Mouse (Mus musculus): ENCODE measurements around the gene 1700001C19Rik. TPM values are rescaled to one million over a fixed set of nuclear protein-coding genes. Genes with fewer than 3 reads are reported as not detected.

1700001C19Rik gene
- total and polyA plus RNA-seq, 3 experiments = not detected

GRCm38 (mm10) chr17:47371451-47371850 is 65.7 kb downstream of the 1700001C19Rik start (continued):
- no peak for TF ChIP-seq ETS1 (conservative IDR thresholded peaks at IDR 0.05; ENCODE audit: low read depth, low read length)
- TF ChIP-seq GABPA (IDR thresholded peaks at IDR 0.05; ENCODE audit: insufficient replicate concordance, low read depth, low read length) = no peak
- no peak for TF ChIP-seq MEF2A (IDR thresholded peaks at IDR 0.05; ENCODE audit: borderline replicate concordance, low read depth, low read length)

DNA sequence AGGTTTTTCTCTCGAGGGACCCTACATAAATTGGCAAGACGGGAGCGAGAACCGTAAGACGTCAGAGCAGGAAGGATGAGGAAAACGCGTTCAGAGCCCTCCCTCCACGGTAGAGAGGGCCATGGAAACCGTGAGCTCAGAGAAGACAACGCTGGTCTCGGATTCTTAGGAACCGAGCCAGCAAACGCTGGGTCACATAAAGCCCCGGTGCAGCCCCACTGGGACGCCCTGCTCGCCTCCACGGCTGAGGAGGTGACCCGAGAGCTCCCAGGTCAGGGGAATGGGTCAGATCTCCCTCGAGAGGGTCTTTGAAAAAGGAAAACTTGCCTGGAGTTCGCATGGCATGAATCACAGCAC is 68.1 kb downstream of the 1700001C19Rik start:
- H3K4me1 ChIP-seq (ENCODE audit: control insufficient read depth in 1 of 2, insufficient read depth in 2 of 2) = peaks cover 4 to 23% of the 10 kb centered on the region in 2 experiments; a peak in 3 of 4 replicates
- peak overlapping the region; percentile 15; the same call in 1 of the 2 replicates for H3K27ac ChIP-seq (ENCODE audit: insufficient read depth, low read depth)
- peak overlapping the region; percentile 70 for H3K9ac ChIP-seq (ENCODE audit: insufficient read depth, low read depth)
- dilution Hi-C loops (cut with MboI; ENCODE audit: extremely low pct_ligation_motif_present, extremely low pct_unique_long_range_greater_than_20kb, low sequenced_read_pairs) = no loop called here
- TF ChIP-seq POLR2A (IDR thresholded peaks at IDR 0.05; ENCODE audit: low read depth, low read length) (no peak), SIN3A (IDR thresholded peaks at IDR 0.05; ENCODE audit: low read length) (no peak), MAX (IDR thresholded peaks at IDR 0.05; ENCODE audit: low read length) (0 out of 2 replicates have a peak, but pooled peaks have one; percentile 51), PAX5 (IDR thresholded peaks at IDR 0.05; ENCODE audit: low read length) (no peak), USF2 (conservative IDR thresholded peaks at IDR 0.05; ENCODE audit: low read depth, low read length) (no peak), ZKSCAN1 (IDR thresholded peaks at IDR 0.05; ENCODE audit: borderline replicate concordance, low read depth, low read length) (no peak)
- peaks cover 12% of the 10 kb centered on the region for H3K79me2 ChIP-seq (replicated peaks; ENCODE audit: control insufficient read depth, extremely low read depth, insufficient read depth, poor library complexity, severe bottlenecking)
- H3K27me3 ChIP-seq (replicated peaks) = no peaks in the 10 kb centered on the region
- in situ Hi-C loops (cut with MboI; ENCODE audit: low pct_ligation_motif_present, low pct_unique_long_range_greater_than_20kb, low sequenced_read_pairs) = no loop called here
- peak overlapping the region; percentile 80 to 96 (median 87) for H3K4me3 ChIP-seq (replicated peaks in 1 of 3; ENCODE audit: low read depth in 2 of 3, low read length in 2 of 3, poor library complexity in 1 of 3)
- peak overlapping the region; percentile 47 for H3K4me2 ChIP-seq (ENCODE audit: insufficient read depth, low read depth, poor library complexity, severe bottlenecking)
- peak; percentile 62 for DNase-seq (ENCODE audit: extremely low read depth)
- H3K36me3 ChIP-seq (replicated peaks in 1 of 2; ENCODE audit: control insufficient read depth in 1 of 2, insufficient read depth in 1 of 2, low read length in 1 of 2) = peaks cover 18 to 30% of the 10 kb centered on the region in 2 experiments
- H3K9me3 ChIP-seq (replicated peaks; ENCODE audit: low read length) = no peaks in the 10 kb centered on the region

DNA sequence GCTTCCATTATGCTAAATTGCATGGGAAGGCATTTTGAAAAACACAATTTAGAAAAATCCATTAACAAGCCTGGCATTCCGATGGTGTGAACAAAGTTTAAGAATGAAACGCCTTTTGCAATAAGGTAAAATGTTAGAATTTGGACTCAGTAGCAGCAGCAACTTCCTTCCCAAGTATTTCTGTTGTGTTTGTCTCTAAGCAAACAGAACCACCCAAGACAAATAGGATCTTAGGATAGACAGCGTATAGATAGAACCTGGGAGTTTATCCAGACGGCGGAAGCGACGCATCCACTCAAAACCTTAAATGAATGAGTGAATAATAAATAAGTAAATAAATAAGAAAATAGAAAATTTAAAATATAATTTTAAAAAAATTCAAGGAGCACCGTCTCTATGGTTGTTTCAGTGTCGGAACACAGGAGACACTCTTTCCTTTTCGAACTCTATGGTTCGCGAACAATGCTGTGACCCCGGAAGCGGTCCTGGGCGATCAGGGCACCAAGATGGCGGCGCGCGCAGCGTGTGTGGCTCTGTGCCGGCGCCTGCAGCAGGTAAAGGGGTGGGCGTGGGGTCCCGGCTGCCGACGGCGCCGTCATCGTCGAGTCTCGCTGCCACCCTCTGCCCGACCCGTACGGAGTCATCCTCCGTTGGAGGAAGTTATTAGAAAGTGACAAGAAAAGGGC is 68.6 kb downstream of the 1700001C19Rik start, which contains the start of gene Mrps10:
Gene Mrps10 (plus strand): TSS at position 487 of the 686 bp plus-strand sequence.
- H3K4me1 ChIP-seq (ENCODE audit: control insufficient read depth in 1 of 2, insufficient read depth in 2 of 2) = peaks cover 4 to 23% of the 10 kb centered on the region in 2 experiments; a peak in 3 of 4 replicates
- peak within 1 kb of the TSS; percentile 70 for H3K9ac ChIP-seq (ENCODE audit: insufficient read depth, low read depth)
- H3K9me3 ChIP-seq (replicated peaks; ENCODE audit: low read length) = no peaks in the 10 kb centered on the region
- H3K27me3 ChIP-seq (replicated peaks) = no peaks in the 10 kb centered on the region
- peaks cover 14 to 25% of the 10 kb centered on the region in 2 experiments for H3K36me3 ChIP-seq (replicated peaks in 1 of 2; ENCODE audit: control insufficient read depth in 1 of 2, insufficient read depth in 1 of 2, low read length in 1 of 2)
- peaks cover 12% of the 10 kb centered on the region for H3K79me2 ChIP-seq (replicated peaks; ENCODE audit: control insufficient read depth, extremely low read depth, insufficient read depth, poor library complexity, severe bottlenecking)
- DNase-seq (ENCODE audit: extremely low read depth) = peak; percentile 92
- dilution Hi-C loops (cut with MboI; ENCODE audit: extremely low pct_ligation_motif_present, extremely low pct_unique_long_range_greater_than_20kb, low sequenced_read_pairs) = no loop called here
- H3K27ac ChIP-seq (ENCODE audit: insufficient read depth, low read depth) = peak within 1 kb of the TSS; percentile 15; the same call in 1 of the 2 replicates
- peak within 1 kb of the TSS; percentile 76 for H3K4me2 ChIP-seq (ENCODE audit: insufficient read depth, low read depth, poor library complexity, severe bottlenecking)
- H3K4me3 ChIP-seq (replicated peaks in 1 of 3; ENCODE audit: low read depth in 2 of 3, low read length in 2 of 3, poor library complexity in 1 of 3) = peak within 1 kb of the TSS; percentile 80 to 96 (median 87)
- in situ Hi-C loops (cut with MboI; ENCODE audit: low pct_ligation_motif_present, low pct_unique_long_range_greater_than_20kb, low sequenced_read_pairs) = no loop called here
- TF ChIP-seq MXI1 (IDR thresholded peaks at IDR 0.05; ENCODE audit: low read depth, low read length) = peak; percentile 94
- peak; percentile 79 for TF ChIP-seq CHD2 (IDR thresholded peaks at IDR 0.05; ENCODE audit: low read length)
- no peak for TF ChIP-seq MAFK (IDR thresholded peaks at IDR 0.05; ENCODE audit: insufficient replicate concordance, low read length)
- no peak for TF ChIP-seq PAX5 (IDR thresholded peaks at IDR 0.05; ENCODE audit: low read length)
- peak; percentile 69 for TF ChIP-seq NRF1 (IDR thresholded peaks at IDR 0.05; ENCODE audit: low read depth, low read length)
- peak; percentile 87 for TF ChIP-seq POLR2A (IDR thresholded peaks at IDR 0.05; ENCODE audit: low read depth, low read length)
- no peak; the same call in 1 of the 2 replicates for TF ChIP-seq ZNF384 (IDR thresholded peaks at IDR 0.05; ENCODE audit: low read depth, low read length)
- TF ChIP-seq ZC3H11A (IDR thresholded peaks at IDR 0.05; ENCODE audit: low read depth, low read length) = no peak
- TF ChIP-seq POLR2AphosphoS2 (IDR thresholded peaks at IDR 0.05; ENCODE audit: low read depth, low read length) = peak; percentile 51; the same call in 1 of the 2 replicates
- no peak for TF ChIP-seq SMC3 (IDR thresholded peaks at IDR 0.05; ENCODE audit: low read depth, low read length)
- peak; percentile 57 for TF ChIP-seq IRF4 (IDR thresholded peaks at IDR 0.05; ENCODE audit: low read depth, low read length)
- TF ChIP-seq KAT2A (IDR thresholded peaks at IDR 0.05; ENCODE audit: insufficient replicate concordance, low read length) = peak; percentile 88; the same call in 1 of the 2 replicates
- TF ChIP-seq USF1 (IDR thresholded peaks at IDR 0.05; ENCODE audit: low read depth, low read length) = no peak
- TF ChIP-seq TCF12 (IDR thresholded peaks at IDR 0.05; ENCODE audit: low read depth, low read length) = peak; percentile 95
- peak; percentile 83 for TF ChIP-seq TBP (conservative IDR thresholded peaks at IDR 0.05; ENCODE audit: low read depth, low read length)
- peak; percentile 88 for TF ChIP-seq ELF1 (IDR thresholded peaks at IDR 0.05; ENCODE audit: low read depth, low read length)
- no peak for TF ChIP-seq USF2 (conservative IDR thresholded peaks at IDR 0.05; ENCODE audit: low read depth, low read length)
- peak; percentile 67; the same call in 1 of the 2 replicates for TF ChIP-seq GABPA (IDR thresholded peaks at IDR 0.05; ENCODE audit: insufficient replicate concordance, low read depth, low read length)
- no peak for TF ChIP-seq JUND (conservative IDR thresholded peaks at IDR 0.05; ENCODE audit: low read depth, low read length)
- no peak for TF ChIP-seq E2F4 (IDR thresholded peaks at IDR 0.05; ENCODE audit: insufficient replicate concordance, low read depth, low read length)
- TF ChIP-seq MAZ (IDR thresholded peaks at IDR 0.05; ENCODE audit: low read depth, low read length) = 0 out of 2 replicates have a peak, but pooled peaks have one; percentile 35
- TF ChIP-seq ZMIZ1 (IDR thresholded peaks at IDR 0.05; ENCODE audit: low read depth, low read length) = no peak
- peak; percentile 33; the same call in 1 of the 2 replicates for TF ChIP-seq ETS1 (conservative IDR thresholded peaks at IDR 0.05; ENCODE audit: low read depth, low read length)
- TF ChIP-seq MEF2A (IDR thresholded peaks at IDR 0.05; ENCODE audit: borderline replicate concordance, low read depth, low read length) = peak; percentile 56; the same call in 1 of the 2 replicates
